Mouse (Mus musculus) liver, adult 2 months (tissue): Measurements from ENCODE around the gene Gm27021.

Experiments
- CTCF ChIP-seq: fragments of 200-500 bp; IDR thresholded peaks from 2 replicates; pipeline ENCODE4 v1.5.1; 2011; ENCODE audit warnings: low read depth, low read length, control low read depth
- POLR2A ChIP-seq: fragments of 200-500 bp; IDR thresholded peaks from 2 replicates; pipeline ENCODE4 v1.6.1; 2011; ENCODE audit warnings: low read length, control low read depth; ENCODE audit not compliant: insufficient read depth; ENCODE audit errors: extremely low read depth

- TF ChIP-seq POLR2A (no peak), CTCF (no peak)
Observed at GRCm38 (mm10) chr8:120685097-120685496, 17.2 kb upstream of the Gm27021 start.
